Mouse (Mus musculus) forebrain, embryonic 14.5 days (tissue): ENCODE data around the gene Dcaf12. TPM values are rescaled to one million over a fixed set of nuclear protein-coding genes. Genes with fewer than 3 reads are reported as not detected.

ENCODE experiments used
- ATAC-seq: fragments of 200-750 bp; cut with Nextera tagmentation; 2 replicates; pipeline ENCODE4 v1.8.0; 2017; ENCODE audit warnings: mild to moderate bottlenecking, moderate library complexity
- DNase-seq: peaks from one replicate; pipeline ENCODE4 v3.0.0-alpha.2; 2015; ENCODE audit warnings: low spot score
- H3K27ac ChIP-seq: fragments of 300-500 bp; sonication (generic); 2 replicates; pipeline ENCODE4 v1.5.1; 2014; ENCODE audit warnings: low read depth, mild to moderate bottlenecking, control low read depth, low read length, moderate library complexity
- H3K27me3 ChIP-seq: fragments of 300-500 bp; sonication (generic); replicated peaks from 2 replicates; pipeline ENCODE4 v1.6.1; 2014; ENCODE audit warnings: low read length, control low read depth, mixed read lengths; ENCODE audit not compliant: control insufficient read depth, insufficient read depth
- H3K36me3 ChIP-seq: fragments of 300-500 bp; sonication (generic); 2 replicates; pipeline ENCODE4 v1.6.1; 2014; ENCODE audit warnings: low read length, control low read depth; ENCODE audit not compliant: control insufficient read depth, insufficient read depth
- H3K4me1 ChIP-seq: fragments of 300-500 bp; sonication (generic); 2 replicates; pipeline ENCODE4 v1.6.1; 2014; ENCODE audit warnings: antibody characterized with exemption, low read length, control low read depth; ENCODE audit not compliant: control insufficient read depth, insufficient read depth
- H3K4me2 ChIP-seq: fragments of 300-500 bp; sonication (generic); 2 replicates; pipeline ENCODE4 v1.6.1; 2014; ENCODE audit warnings: mild to moderate bottlenecking, control low read depth, low read length
- H3K4me3 ChIP-seq: fragments of 300-500 bp; sonication (generic); 2 replicates; pipeline ENCODE4 v1.5.1; 2014; ENCODE audit warnings: low read depth, low read length, control low read depth
- H3K9ac ChIP-seq: fragments of 300-500 bp; sonication (generic); 2 replicates; pipeline ENCODE4 v1.6.1; 2014; ENCODE audit warnings: mild to moderate bottlenecking, low read length, control low read depth, moderate library complexity
- H3K9me3 ChIP-seq: fragments of 300-500 bp; sonication (generic); replicated peaks from 2 replicates; pipeline ENCODE4 v1.6.1; 2016; ENCODE audit warnings: low read length, control low read depth, mixed read lengths; ENCODE audit not compliant: control insufficient read depth
- WGBS: fragments of 180-500 bp; shearing (Covaris S2); extraction: QIAGEN DNeasy Blood & Tissue Kit; methylation state at CpG from one replicate; pipeline ENCODE4 v1.1.7; 2014; 5-methylcytosine and 5-hydroxymethylcytosine counted together
- polyA plus RNA-seq: library from polyadenylated mRNA; unstranded; fragments of >200 nt; fragmentation: Nextera tagmentation; extraction: Ambion mirVana; gene quantifications from 2 replicates; pipeline ENCODE4 v1.2.1, GENCODE M21; 2014

Dcaf12 gene
- polyA plus RNA-seq, 1 experiment from 2014 or later = 53.4 TPM

- no peak overlapping the region for H3K27ac ChIP-seq
- ATAC-seq = no peak
- no peaks in the 10 kb centered on the region for H3K4me1 ChIP-seq
- H3K4me3 ChIP-seq = no peak overlapping the region
- H3K9me3 ChIP-seq = no peaks in the 10 kb centered on the region
- DNase-seq = no peak
- H3K36me3 ChIP-seq = peaks cover 92% of the 10 kb centered on the region
- no peak overlapping the region for H3K9ac ChIP-seq
- whole genome bisulfite sequencing = 94% methylated on average over 7 of the region's 7 CpGs
- no peak overlapping the region for H3K4me2 ChIP-seq
- H3K27me3 ChIP-seq = no peaks in the 10 kb centered on the region
Observed at GRCm38 (mm10) chr4:41295960-41296359, 18.7 kb downstream of the Dcaf12 start.

GRCm38 (mm10) chr4:41295507-41295906, 19.2 kb downstream of the Dcaf12 start:
- WGBS = 90% methylated on average over 11 of the region's 11 CpGs
- no peak overlapping the region for H3K27ac ChIP-seq
- peaks cover 92% of the 10 kb centered on the region for H3K36me3 ChIP-seq
- H3K27me3 ChIP-seq = no peaks in the 10 kb centered on the region
- DNase-seq (no peak), ATAC-seq (no peak)
- no peak overlapping the region for H3K4me2 ChIP-seq
- H3K4me3 ChIP-seq = no peak overlapping the region
- H3K4me1 ChIP-seq = no peaks in the 10 kb centered on the region
- no peaks in the 10 kb centered on the region for H3K9me3 ChIP-seq
- H3K9ac ChIP-seq = no peak overlapping the region

- H3K9ac ChIP-seq = no peak overlapping the region
- H3K36me3 ChIP-seq = peaks cover 83% of the 10 kb centered on the region
- 17% methylated on average over 4 of the region's 4 CpGs for WGBS
- H3K27me3 ChIP-seq = no peaks in the 10 kb centered on the region
- no peaks in the 10 kb centered on the region for H3K4me1 ChIP-seq
- peak overlapping the region; percentile 68; the same call in 1 of the 2 replicates for H3K27ac ChIP-seq
- DNase-seq (peak; percentile 95), ATAC-seq (peak; percentile 90)
- H3K4me2 ChIP-seq = no peak overlapping the region
- H3K9me3 ChIP-seq = no peaks in the 10 kb centered on the region
- H3K4me3 ChIP-seq = no peak overlapping the region
Observed at GRCm38 (mm10) chr4:41293907-41294306, 20.8 kb downstream of the Dcaf12 start.

- DNase-seq = no peak
- no peak overlapping the region for H3K9ac ChIP-seq
- no peak for ATAC-seq
- H3K9me3 ChIP-seq = no peaks in the 10 kb centered on the region
- WGBS = 80% methylated on average over 7 of the region's 7 CpGs
- H3K4me1 ChIP-seq = no peaks in the 10 kb centered on the region
- H3K4me3 ChIP-seq = no peak overlapping the region
- H3K36me3 ChIP-seq = peaks cover 42% of the 10 kb centered on the region
- H3K4me2 ChIP-seq = no peak overlapping the region
- H3K27me3 ChIP-seq = no peaks in the 10 kb centered on the region
- no peak overlapping the region for H3K27ac ChIP-seq
Observed at GRCm38 (mm10) chr4:41289802-41290201, 24.9 kb downstream of the Dcaf12 start.

- WGBS = 25% methylated on average over 3 of the region's 3 CpGs
- Histone ChIP-seq H3K4me3 (no peak overlapping the region), H3K27ac (no peak overlapping the region), H3K4me1 (no peaks in the 10 kb centered on the region), H3K9ac (no peak overlapping the region), H3K36me3 (peaks cover 14% of the 10 kb centered on the region), H3K4me2 (no peak overlapping the region), H3K9me3 (no peaks in the 10 kb centered on the region), H3K27me3 (no peaks in the 10 kb centered on the region)
- ATAC-seq = no peak
- peak; percentile 75 for DNase-seq
Observed at GRCm38 (mm10) chr4:41286420-41286819, 28.3 kb downstream of the Dcaf12 start.

GRCm38 (mm10) chr4:41284087-41284486, 30.6 kb downstream of the Dcaf12 start:
- no peak overlapping the region for H3K9ac ChIP-seq
- DNase-seq = no peak
- H3K36me3 ChIP-seq = no peaks in the 10 kb centered on the region
- 90% methylated on average over 2 of the region's 2 CpGs for WGBS
- H3K4me2 ChIP-seq = no peak overlapping the region
- no peak overlapping the region for H3K27ac ChIP-seq
- ATAC-seq = no peak
- no peaks in the 10 kb centered on the region for H3K4me1 ChIP-seq
- no peaks in the 10 kb centered on the region for H3K9me3 ChIP-seq
- no peaks in the 10 kb centered on the region for H3K27me3 ChIP-seq
- no peak overlapping the region for H3K4me3 ChIP-seq

GRCm38 (mm10) chr4:41275927-41276326, 38.8 kb downstream of the Dcaf12 start:
- Histone ChIP-seq H3K9me3 (no peaks in the 10 kb centered on the region), H3K9ac (peak overlapping the region; percentile 93), H3K27ac (peak overlapping the region; percentile 89), H3K4me2 (peak overlapping the region; percentile 81), H3K4me3 (peak overlapping the region; percentile 81), H3K36me3 (no peaks in the 10 kb centered on the region; the same call in 1 of the 2 replicates), H3K27me3 (no peaks in the 10 kb centered on the region), H3K4me1 (peaks cover 22% of the 10 kb centered on the region)
- ATAC-seq = no peak
- 80% methylated on average over 5 of the region's 5 CpGs for WGBS
- DNase-seq = no peak

GRCm38 (mm10) chr4:41274980-41275850, 39.5 kb downstream of the Dcaf12 start, which contains the start of gene Ubap2:
Gene Ubap2 (minus strand): TSS chr4:41275144.
- Histone ChIP-seq H3K27ac (peak within 1 kb of the TSS; percentile 89), H3K4me1 (peaks cover 22% of the 10 kb centered on the region), H3K4me3 (peak within 1 kb of the TSS; percentile 81), H3K36me3 (peaks cover 5% of the 10 kb centered on the region; the same call in 1 of the 2 replicates), H3K4me2 (peak within 1 kb of the TSS; percentile 81), H3K27me3 (no peaks in the 10 kb centered on the region), H3K9me3 (no peaks in the 10 kb centered on the region), H3K9ac (peak within 1 kb of the TSS; percentile 93)
- under 1% methylated on average over 60 of the region's 60 CpGs for WGBS
- ATAC-seq = peak; percentile 99
- peak; percentile 100 for DNase-seq

- WGBS = 1% methylated on average over 17 of the region's 18 CpGs
- H3K9me3 ChIP-seq = no peaks in the 10 kb centered on the region
- H3K9ac ChIP-seq = peak overlapping the region; percentile 93
- no peaks in the 10 kb centered on the region for H3K27me3 ChIP-seq
- H3K4me2 ChIP-seq = peak overlapping the region; percentile 81
- ATAC-seq (peak; percentile 61; the same call in 1 of the 2 replicates), DNase-seq (no peak)
- peak overlapping the region; percentile 89 for H3K27ac ChIP-seq
- peaks cover 22% of the 10 kb centered on the region for H3K4me1 ChIP-seq
- peaks cover 9% of the 10 kb centered on the region; the same call in 1 of the 2 replicates for H3K36me3 ChIP-seq
- peak overlapping the region; percentile 81 for H3K4me3 ChIP-seq
Observed at GRCm38 (mm10) chr4:41274377-41274979, 40.2 kb downstream of the Dcaf12 start.
